Mouse (Mus musculus) hindbrain, embryonic 16.5 days (tissue): ENCODE measurements around the gene Ugt1a10. TPM values are rescaled to one million over a fixed set of nuclear protein-coding genes. Genes with fewer than 3 reads are reported as not detected.

Source experiments
- ATAC-seq: fragments of 200-750 bp; cut with Nextera tagmentation; 2 replicates; pipeline ENCODE4 v1.8.0; 2017; ENCODE audit warnings: moderate TSS enrichment, moderate library complexity
- H3K27ac ChIP-seq: fragments of 300-500 bp; sonication (generic); 2 replicates; pipeline ENCODE4 v1.5.1; 2014; ENCODE audit warnings: low read depth, mild to moderate bottlenecking, control low read depth, low read length, moderate library complexity
- H3K27me3 ChIP-seq: fragments of 300-500 bp; sonication (generic); replicated peaks from 2 replicates; pipeline ENCODE4 v1.6.1; 2014; ENCODE audit warnings: low read length; ENCODE audit not compliant: control insufficient read depth, insufficient read depth
- H3K36me3 ChIP-seq: fragments of 300-500 bp; sonication (generic); 2 replicates; pipeline ENCODE4 v1.6.1; 2014; ENCODE audit warnings: mild to moderate bottlenecking, low read length, moderate library complexity, mixed read lengths; ENCODE audit not compliant: control insufficient read depth, insufficient read depth
- H3K4me1 ChIP-seq: fragments of 300-500 bp; sonication (generic); 2 replicates; pipeline ENCODE4 v1.6.1; 2014; ENCODE audit warnings: low read depth, low read length; ENCODE audit not compliant: control insufficient read depth, insufficient read depth
- H3K4me2 ChIP-seq: fragments of 300-500 bp; sonication (generic); 2 replicates; pipeline ENCODE4 v1.6.1; 2014; ENCODE audit warnings: mild to moderate bottlenecking, low read length, control low read depth, moderate library complexity
- H3K4me3 ChIP-seq: fragments of 300-500 bp; sonication (generic); 2 replicates; pipeline ENCODE4 v1.5.1; 2014; ENCODE audit warnings: mild to moderate bottlenecking, low read length, control low read depth, moderate library complexity
- H3K9ac ChIP-seq: fragments of 300-500 bp; sonication (generic); 2 replicates; pipeline ENCODE4 v1.6.1; 2014; ENCODE audit warnings: low read depth, mild to moderate bottlenecking, control low read depth, low read length, moderate library complexity
- H3K9me3 ChIP-seq: fragments of 300-500 bp; sonication (generic); 2 replicates; pipeline ENCODE4 v1.6.1; 2014; ENCODE audit warnings: mild to moderate bottlenecking, low read length, moderate library complexity; ENCODE audit not compliant: control insufficient read depth
- WGBS: fragments of 180-500 bp; shearing (Covaris S2); extraction: QIAGEN DNeasy Blood & Tissue Kit; methylation state at CpG from one replicate; pipeline ENCODE4 v1.1.7; 2014; 5-methylcytosine and 5-hydroxymethylcytosine counted together
- polyA plus RNA-seq: library from polyadenylated mRNA; unstranded; fragments of >200 nt; fragmentation: Nextera tagmentation; extraction: Ambion mirVana; gene quantifications from 2 replicates; pipeline ENCODE4 v1.2.1, GENCODE M21; 2015

The Ugt1a10 gene
- polyA plus RNA-seq, 1 experiment from 2014 or later, result not detected

- Histone ChIP-seq H3K9me3 (peaks cover 3% of the 10 kb centered on the region; the same call in 1 of the 2 replicates), H3K27ac (no peak overlapping the region), H3K4me3 (no peak overlapping the region), H3K36me3 (peaks cover 50% of the 10 kb centered on the region), H3K4me1 (no peaks in the 10 kb centered on the region), H3K4me2 (no peak overlapping the region), H3K27me3 (no peaks in the 10 kb centered on the region), H3K9ac (no peak overlapping the region)
- WGBS, result 86% methylated on average over 7 of the region's 7 CpGs
- no peak for ATAC-seq
Measured at GRCm38 (mm10) chr1:88261706-88262105, 206.5 kb downstream of the Ugt1a10 start.

GRCm38 (mm10) chr1:88262255-88262654 lies 207.1 kb downstream of the Ugt1a10 start:
- Histone ChIP-seq H3K27me3 (no peaks in the 10 kb centered on the region), H3K27ac (no peak overlapping the region), H3K9me3 (0 out of 2 replicates have a peak, but pooled peaks cover 2% of the 10 kb centered on the region), H3K9ac (no peak overlapping the region), H3K4me3 (no peak overlapping the region), H3K36me3 (peaks cover 56% of the 10 kb centered on the region), H3K4me1 (no peaks in the 10 kb centered on the region), H3K4me2 (no peak overlapping the region)
- ATAC-seq, result 0 out of 2 replicates have a peak, but pooled peaks have one; percentile 2
- WGBS, result 83% methylated on average over 4 of the region's 4 CpGs

DNA sequence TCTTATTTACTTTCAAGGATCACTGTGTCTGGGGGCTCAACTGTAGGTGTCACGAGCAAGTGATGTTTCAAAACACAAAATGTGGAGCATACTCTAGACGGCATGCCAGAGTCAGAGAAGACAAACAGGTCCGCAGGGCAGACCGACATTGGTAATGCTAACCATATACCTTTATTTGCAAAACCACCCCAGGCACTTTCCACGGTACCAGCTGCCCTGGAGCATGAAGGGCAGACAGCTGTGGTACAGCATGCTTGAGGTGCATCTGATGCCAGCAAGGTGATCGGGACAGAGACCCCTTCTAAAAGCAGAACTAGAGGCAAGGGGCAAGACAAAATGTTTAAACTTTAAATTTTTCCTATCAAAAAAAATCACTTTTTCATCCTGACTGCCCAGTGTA lies 207.8 kb downstream of the Ugt1a10 start:
- Histone ChIP-seq H3K4me1 (no peaks in the 10 kb centered on the region), H3K4me3 (no peak overlapping the region), H3K27me3 (no peaks in the 10 kb centered on the region), H3K27ac (no peak overlapping the region), H3K4me2 (no peak overlapping the region), H3K9me3 (no peaks in the 10 kb centered on the region), H3K36me3 (peaks cover 63% of the 10 kb centered on the region), H3K9ac (no peak overlapping the region)
- 76% methylated on average over 6 of the region's 6 CpGs for WGBS
- no peak for ATAC-seq

DNA sequence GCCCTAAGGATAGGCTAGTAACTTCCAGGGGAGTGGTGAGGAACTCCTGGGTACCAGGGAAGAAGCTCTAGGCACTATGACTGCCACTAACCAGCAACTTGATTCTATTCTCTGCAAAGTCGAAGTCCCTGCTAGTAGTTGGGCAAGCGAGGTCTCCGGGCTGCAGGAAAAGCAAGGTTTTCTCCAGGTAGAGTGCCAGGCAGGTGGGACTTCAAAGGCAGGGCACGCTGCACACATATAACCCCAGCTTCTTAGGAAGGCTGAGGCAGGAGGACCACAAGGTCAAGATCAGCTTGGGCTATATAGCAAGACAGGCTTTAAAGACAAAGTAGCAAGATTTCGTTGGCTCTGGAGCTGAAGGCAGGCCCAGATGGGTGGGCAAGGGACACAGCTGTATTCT lies 208.6 kb downstream of the Ugt1a10 start:
- no peak overlapping the region for H3K4me3 ChIP-seq
- no peaks in the 10 kb centered on the region for H3K4me1 ChIP-seq
- no peaks in the 10 kb centered on the region for H3K27me3 ChIP-seq
- H3K36me3 ChIP-seq, result peaks cover 71% of the 10 kb centered on the region
- no peak overlapping the region for H3K9ac ChIP-seq
- no peaks in the 10 kb centered on the region for H3K9me3 ChIP-seq
- no peak overlapping the region for H3K27ac ChIP-seq
- ATAC-seq, result no peak
- no peak overlapping the region for H3K4me2 ChIP-seq
- 93% methylated on average over 5 of the region's 5 CpGs for whole genome bisulfite sequencing

DNA sequence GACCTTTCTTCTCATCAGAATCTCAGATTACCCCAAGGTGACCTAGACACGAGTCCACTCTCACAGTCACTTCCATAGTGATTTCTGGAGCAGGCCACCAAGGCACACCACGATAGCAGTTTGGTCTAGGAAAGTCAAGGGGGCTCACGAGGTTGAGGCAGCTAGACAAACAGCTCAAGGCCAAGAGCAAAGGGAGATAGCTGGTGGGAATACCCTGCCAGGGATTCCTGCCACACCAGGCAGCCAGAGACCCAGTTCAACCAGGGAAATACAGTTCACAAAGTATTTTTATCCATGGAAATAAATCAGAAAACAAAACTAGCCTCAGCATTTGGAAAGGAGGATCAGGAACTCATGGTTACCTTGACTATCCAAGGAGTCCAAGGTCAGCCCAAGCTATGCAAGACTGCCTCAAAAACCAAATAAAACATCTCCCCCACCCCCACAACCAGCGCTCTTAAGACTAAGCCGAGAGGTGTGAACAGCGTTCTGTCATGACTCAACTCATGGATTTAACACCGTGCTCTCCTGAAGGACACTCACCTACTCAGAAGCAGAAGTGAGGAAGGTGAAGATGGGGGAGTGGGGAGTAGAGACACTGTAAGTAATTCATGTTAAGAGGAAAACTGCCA lies 209.2 kb downstream of the Ugt1a10 start:
- Histone ChIP-seq H3K36me3 (peaks cover 77% of the 10 kb centered on the region), H3K4me2 (no peak overlapping the region), H3K9me3 (no peaks in the 10 kb centered on the region), H3K4me1 (no peaks in the 10 kb centered on the region), H3K27me3 (no peaks in the 10 kb centered on the region), H3K27ac (no peak overlapping the region), H3K4me3 (no peak overlapping the region), H3K9ac (no peak overlapping the region)
- WGBS, result 92% methylated on average over 7 of the region's 7 CpGs
- no peak for ATAC-seq

DNA sequence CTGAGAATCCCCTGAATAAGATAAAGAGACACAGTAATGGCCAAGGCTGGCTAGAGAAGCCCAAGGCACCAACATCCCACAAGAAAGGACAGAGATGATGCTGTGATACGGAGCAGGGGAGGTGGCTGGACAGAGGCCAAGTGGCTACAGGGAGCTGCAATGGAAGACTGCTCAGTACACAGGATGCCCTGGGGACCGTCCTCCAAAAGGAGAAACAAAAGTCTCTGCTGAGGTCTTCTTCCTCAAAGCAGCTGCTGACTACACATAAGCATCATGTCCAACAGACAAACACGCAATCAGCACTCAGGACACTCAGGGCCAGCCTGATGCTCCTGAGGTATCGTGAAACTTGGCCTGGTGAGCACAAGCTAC lies 209.7 kb downstream of the Ugt1a10 start:
- H3K4me3 ChIP-seq, result no peak overlapping the region
- H3K36me3 ChIP-seq, result peaks cover 82% of the 10 kb centered on the region
- H3K27me3 ChIP-seq, result no peaks in the 10 kb centered on the region
- H3K4me1 ChIP-seq, result no peaks in the 10 kb centered on the region
- no peaks in the 10 kb centered on the region for H3K9me3 ChIP-seq
- WGBS, result 77% methylated on average over 4 of the region's 4 CpGs
- H3K27ac ChIP-seq, result no peak overlapping the region
- no peak overlapping the region for H3K4me2 ChIP-seq
- ATAC-seq, result no peak
- H3K9ac ChIP-seq, result no peak overlapping the region

- no peak for ATAC-seq
- H3K4me1 ChIP-seq, result no peaks in the 10 kb centered on the region
- no peaks in the 10 kb centered on the region for H3K27me3 ChIP-seq
- no peaks in the 10 kb centered on the region for H3K9me3 ChIP-seq
- 90% methylated on average over 13 of the region's 13 CpGs for WGBS
- no peak overlapping the region for H3K27ac ChIP-seq
- H3K36me3 ChIP-seq, result peaks cover 84% of the 10 kb centered on the region
- H3K9ac ChIP-seq, result no peak overlapping the region
- no peak overlapping the region for H3K4me3 ChIP-seq
- H3K4me2 ChIP-seq, result no peak overlapping the region
Measured at GRCm38 (mm10) chr1:88266123-88266522, 210.9 kb downstream of the Ugt1a10 start.

- Histone ChIP-seq H3K36me3 (peaks cover 76% of the 10 kb centered on the region), H3K27me3 (no peaks in the 10 kb centered on the region), H3K9ac (no peak overlapping the region), H3K4me1 (no peaks in the 10 kb centered on the region), H3K27ac (no peak overlapping the region), H3K4me2 (no peak overlapping the region), H3K9me3 (no peaks in the 10 kb centered on the region), H3K4me3 (no peak overlapping the region)
- WGBS, result 91% methylated on average over 6 of the region's 6 CpGs
- no peak for ATAC-seq
Measured at GRCm38 (mm10) chr1:88267489-88267888, 212.3 kb downstream of the Ugt1a10 start.

DNA sequence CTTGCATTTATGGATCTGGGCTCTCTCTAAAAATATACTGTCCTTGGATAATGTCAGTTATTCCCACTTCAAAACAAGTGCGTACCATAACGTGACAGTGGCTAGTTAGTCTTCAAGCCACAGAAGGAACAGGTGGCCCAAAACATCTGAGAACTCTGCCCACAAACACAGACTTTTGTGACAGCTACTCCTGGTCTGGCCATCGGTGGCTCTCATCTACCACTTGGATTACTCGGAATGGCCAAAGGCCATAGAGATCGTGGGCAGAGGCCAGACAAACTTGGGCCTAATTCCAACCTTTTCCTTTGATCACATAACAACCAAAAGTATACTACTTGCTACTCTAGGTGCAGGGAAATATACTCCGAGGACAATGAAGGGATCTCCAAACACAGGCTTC lies 212.9 kb downstream of the Ugt1a10 start:
- H3K4me3 ChIP-seq, result no peak overlapping the region
- no peak overlapping the region for H3K27ac ChIP-seq
- no peaks in the 10 kb centered on the region for H3K4me1 ChIP-seq
- WGBS, result 88% methylated on average over 6 of the region's 6 CpGs
- H3K4me2 ChIP-seq, result no peak overlapping the region
- ATAC-seq, result no peak
- no peaks in the 10 kb centered on the region for H3K9me3 ChIP-seq
- H3K27me3 ChIP-seq, result no peaks in the 10 kb centered on the region
- peaks cover 74% of the 10 kb centered on the region for H3K36me3 ChIP-seq
- no peak overlapping the region for H3K9ac ChIP-seq
